Mouse (Mus musculus): ENCODE data around the gene Slc1a4.

- TF ChIP-seq GATA1 (IDR thresholded peaks at IDR 0.05; ENCODE audit: borderline replicate concordance, low read length) (no peak), FLI1 (IDR thresholded peaks at IDR 0.05; ENCODE audit: low read length) (no peak)
Observed at GRCm38 (mm10) chr11:20366456-20366855, 33.9 kb upstream of the Slc1a4 start.

All from megakaryocyte, embryonic 14.5 days (primary cell).